Mouse (Mus musculus): ENCODE results near the gene Srpk2. TPM values are rescaled to one million over a fixed set of nuclear protein-coding genes. Genes with fewer than 3 reads are reported as not detected.

The Srpk2 gene
- total and polyA plus RNA-seq, 3 experiments = 11.2 to 41.7 (median 16.9) TPM

GRCm38 (mm10) chr5:23658017-23658416 lies 26.4 kb downstream of the Srpk2 start:
- H3K4me3 ChIP-seq (ENCODE audit: control insufficient read depth in 1 of 2, insufficient read depth in 1 of 2, low read depth in 2 of 2, low read length in 2 of 2) = no peak overlapping the region
- H3K27ac ChIP-seq (ENCODE audit: control insufficient read depth, low read depth, low read length) = no peak overlapping the region
- no peaks in the 10 kb centered on the region for H3K79me2 ChIP-seq (ENCODE audit: control insufficient read depth, insufficient read depth, low read length, poor library complexity)
- no peaks in the 10 kb centered on the region for H3K27me3 ChIP-seq (ENCODE audit: control insufficient read depth in 1 of 2, insufficient read depth in 2 of 2, low read length in 2 of 2)
- DNase-seq (ENCODE audit: low read depth, low spot score) = no peak
- H3K9me3 ChIP-seq (replicated peaks; ENCODE audit: insufficient read depth, low read length) = no peaks in the 10 kb centered on the region
- H3K4me1 ChIP-seq (ENCODE audit: control insufficient read depth in 1 of 2, insufficient read depth in 2 of 2, low read length in 2 of 2) = peaks cover 0 to 4% of the 10 kb centered on the region in 2 experiments; a peak in 2 of 4 replicates
- no peak overlapping the region for H3K9ac ChIP-seq (ENCODE audit: control insufficient read depth, low read depth, low read length, poor library complexity, severe bottlenecking)
- H3K36me3 ChIP-seq (ENCODE audit: control insufficient read depth in 1 of 2, insufficient read depth in 2 of 2, low read length in 2 of 2) = no peaks in the 10 kb centered on the region
- TF ChIP-seq USF1 (IDR thresholded peaks at IDR 0.05; ENCODE audit: low read depth, low read length) = no peak
- no peak for TF ChIP-seq GABPA (IDR thresholded peaks at IDR 0.05; ENCODE audit: low read depth, low read length)
- TF ChIP-seq MAX (IDR thresholded peaks at IDR 0.05; ENCODE audit: low read length) = no peak
- TF ChIP-seq NELFE (IDR thresholded peaks at IDR 0.05; ENCODE audit: low read depth, low read length) = no peak
- TF ChIP-seq ELF1 (IDR thresholded peaks at IDR 0.05; ENCODE audit: low read depth, low read length) = no peak
- TF ChIP-seq TCF12 (IDR thresholded peaks at IDR 0.05; ENCODE audit: low read depth, low read length) = no peak
- no peak for TF ChIP-seq POLR2A (IDR thresholded peaks at IDR 0.05; ENCODE audit: control insufficient read depth in 1 of 2, insufficient read depth in 1 of 2, low read depth in 1 of 2, low read length in 2 of 2, poor library complexity in 1 of 2)
- no peak for TF ChIP-seq MAFK (IDR thresholded peaks at IDR 0.05; ENCODE audit: borderline replicate concordance, low read depth, low read length)
- TF ChIP-seq POLR2AphosphoS2 (IDR thresholded peaks at IDR 0.05; ENCODE audit: low read length) = no peak
- TF ChIP-seq HCFC1 (IDR thresholded peaks at IDR 0.05; ENCODE audit: low read depth, low read length) = no peak
- TF ChIP-seq SMC3 (IDR thresholded peaks at IDR 0.05; ENCODE audit: low read depth, low read length) = no peak
- TF ChIP-seq EP300 (IDR thresholded peaks at IDR 0.05; ENCODE audit: low read depth in 1 of 2, low read length in 2 of 2) = no peak
- no peak for TF ChIP-seq NRF1 (IDR thresholded peaks at IDR 0.05; ENCODE audit: insufficient read depth, low read depth, low read length, poor library complexity, severe bottlenecking)

GRCm38 (mm10) chr5:23656590-23656989 lies 27.8 kb downstream of the Srpk2 start:
- Histone ChIP-seq H3K36me3 (ENCODE audit: control insufficient read depth in 1 of 2, insufficient read depth in 2 of 2, low read length in 2 of 2) (no peaks in the 10 kb centered on the region), H3K79me2 (ENCODE audit: control insufficient read depth, insufficient read depth, low read length, poor library complexity) (no peaks in the 10 kb centered on the region), H3K4me1 (ENCODE audit: control insufficient read depth in 1 of 2, insufficient read depth in 2 of 2, low read length in 2 of 2) (peaks cover 0 to 4% of the 10 kb centered on the region in 2 experiments; a peak in 2 of 4 replicates), H3K27ac (ENCODE audit: control insufficient read depth, low read depth, low read length) (no peak overlapping the region), H3K4me3 (ENCODE audit: control insufficient read depth in 1 of 2, insufficient read depth in 1 of 2, low read depth in 2 of 2, low read length in 2 of 2) (no peak overlapping the region), H3K27me3 (ENCODE audit: control insufficient read depth in 1 of 2, insufficient read depth in 2 of 2, low read length in 2 of 2) (no peaks in the 10 kb centered on the region), H3K9ac (ENCODE audit: control insufficient read depth, low read depth, low read length, poor library complexity, severe bottlenecking) (no peak overlapping the region), H3K9me3 (replicated peaks; ENCODE audit: insufficient read depth, low read length) (no peaks in the 10 kb centered on the region)
- no peak for DNase-seq (ENCODE audit: low read depth, low spot score)
- TF ChIP-seq TBP (IDR thresholded peaks at IDR 0.05; ENCODE audit: low read depth, low read length) (no peak), BHLHE40 (IDR thresholded peaks at IDR 0.05; ENCODE audit: borderline replicate concordance, low read depth, low read length) (no peak), RAD21 (IDR thresholded peaks at IDR 0.05; ENCODE audit: low read depth, low read length) (peak; percentile 70), ZC3H11A (IDR thresholded peaks at IDR 0.05; ENCODE audit: low read depth, low read length) (peak; percentile 63), CTCF (IDR thresholded peaks at IDR 0.05 in 2 of 3, conservative IDR thresholded peaks at IDR 0.05 in 1 of 3; ENCODE audit: control insufficient read depth in 1 of 3, insufficient read depth in 1 of 3, low read depth in 2 of 3, low read length in 3 of 3, poor library complexity in 1 of 3, severe bottlenecking in 1 of 3) (peak in 1 of 3 experiments; percentile 58; a peak in 2 of 6 replicates), SMC3 (IDR thresholded peaks at IDR 0.05; ENCODE audit: low read depth, low read length) (peak; percentile 62)
